Mouse (Mus musculus): ENCODE data around the gene Gm13083.
"Not testable (repeated sequence)": the region's sequence is repeated elsewhere in the genome, so short reads cannot be mapped to it uniquely, and the experiment has no call there.

Gm13083 gene

DNA sequence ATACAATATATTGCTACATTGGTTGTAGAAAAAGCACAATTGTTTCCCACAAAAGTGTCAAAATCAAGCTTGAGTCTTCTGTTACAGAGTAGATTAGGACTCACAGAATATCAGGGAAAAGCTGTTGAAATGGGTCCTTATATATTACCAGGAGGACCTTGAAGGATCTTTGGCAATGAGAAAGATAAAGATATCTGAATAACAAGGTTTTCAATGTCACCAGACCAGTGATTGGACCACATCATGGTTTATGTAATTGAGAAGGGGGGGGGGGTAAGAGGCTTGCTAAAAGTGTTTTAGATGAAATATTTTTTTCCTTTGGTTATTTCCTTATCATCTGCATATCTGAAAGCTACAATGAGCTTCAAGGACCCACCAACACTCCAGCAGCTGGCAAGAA lies at the start of gene Gm13083:
Gm13083 (plus strand) TSS at position 301 of the 400 bp plus-strand sequence.
- not testable (repeated sequence) for DNase-seq (ENCODE audit: inconsistent age in 2 of 2, low spot score in 1 of 2)

DNA sequence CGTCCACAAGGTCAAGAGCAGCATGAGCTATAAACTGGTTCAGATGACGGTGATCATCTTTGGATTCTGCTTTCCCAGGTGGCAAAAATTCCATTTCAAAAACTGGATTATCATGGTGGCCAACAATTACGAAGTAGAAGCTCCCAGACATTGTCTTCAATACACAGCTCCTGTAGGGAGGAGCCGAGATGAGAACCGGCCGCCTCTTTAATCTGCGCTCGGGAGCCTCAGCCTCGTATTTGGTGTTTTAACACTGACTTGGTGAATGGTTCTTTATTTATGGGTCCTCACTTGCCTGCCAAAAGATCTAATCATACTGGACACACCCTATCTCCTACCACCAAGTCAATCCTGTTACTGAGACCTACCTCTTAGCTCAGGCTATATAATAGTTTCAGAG lies 2.9 kb upstream of the Gm13083 start:
- not testable (repeated sequence) for DNase-seq (ENCODE audit: inconsistent age in 2 of 2, low spot score in 1 of 2)

DNA sequence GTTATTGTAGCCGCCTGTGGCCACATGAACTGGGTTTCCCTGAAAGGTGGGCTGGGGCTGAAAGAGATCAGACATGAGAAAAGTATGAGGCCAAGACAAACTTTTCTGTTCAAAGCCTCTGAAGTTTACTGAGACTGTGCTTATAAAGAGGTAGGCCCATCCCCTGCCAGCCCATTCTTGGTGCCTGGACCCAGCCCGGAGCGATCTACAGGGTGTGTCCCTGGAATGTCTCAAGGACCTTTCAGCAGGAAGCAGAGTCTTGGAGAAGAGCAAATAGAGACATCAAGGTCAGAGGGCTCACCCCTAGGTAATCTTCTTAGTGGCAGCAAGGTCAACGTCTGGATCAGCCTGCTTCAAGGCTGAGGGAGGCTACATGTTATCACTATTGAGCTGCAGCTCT lies 3.3 kb downstream of the Gm13083 start:
- not testable (repeated sequence) for DNase-seq (ENCODE audit: inconsistent age in 2 of 2, low spot score in 1 of 2)

DNA sequence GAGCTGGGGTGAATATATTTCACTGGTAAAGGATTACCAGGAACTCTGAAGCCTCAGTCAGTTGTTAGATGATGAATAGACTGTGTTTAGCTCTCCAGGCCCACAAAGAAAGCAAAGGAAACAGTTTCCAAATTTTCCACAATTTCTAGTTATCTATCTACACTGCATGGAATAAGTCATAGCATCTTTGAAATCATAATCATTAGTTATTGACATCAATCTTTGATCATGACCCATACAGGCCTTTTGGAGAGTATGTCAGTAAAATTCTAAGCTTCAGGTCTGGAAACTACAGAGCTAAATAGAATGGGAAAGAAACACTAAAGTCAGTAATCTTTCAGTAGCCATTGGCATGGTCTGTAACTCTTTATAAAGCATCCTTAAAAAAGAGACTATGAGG lies 42.3 kb downstream of the Gm13083 start, which contains the start of gene Gm13088:
Gm13088 (minus strand) TSS at position 101 of the 400 bp plus-strand sequence.
- DNase-seq (ENCODE audit: inconsistent age in 2 of 2, low spot score in 1 of 2): not testable (repeated sequence)
